Mouse (Mus musculus) C2C12 (cell line): ENCODE measurements around the gene Rnase12.

Experiments
- CTCF ChIP-seq: IDR thresholded peaks from one replicate; pipeline ENCODE4 v1.5.1; 2011; ENCODE audit not compliant: control insufficient read depth, insufficient read depth, insufficient read length
- MAX ChIP-seq: IDR thresholded peaks from one replicate; pipeline ENCODE4 v1.6.1; 2011; ENCODE audit warnings: mild to moderate bottlenecking, control low read depth
- MYOG ChIP-seq: IDR thresholded peaks from one replicate; pipeline ENCODE4 v1.6.1; 2011; ENCODE audit not compliant: control insufficient read depth, insufficient read length; ENCODE audit errors: extremely low read depth
- USF1 ChIP-seq: IDR thresholded peaks from one replicate; pipeline ENCODE4 v1.6.1; 2011; ENCODE audit warnings: low read depth, mild to moderate bottlenecking, control low read depth, moderate library complexity

GRCm38 (mm10) chr14:51082599-51083581, 25.4 kb upstream of the Rnase12 start:
- TF ChIP-seq USF1 (no peak), MYOG (no peak), CTCF (no peak), MAX (no peak)
